Mouse (Mus musculus) left cerebral cortex, postnatal 36 days (tissue): ENCODE data around the gene Ecd. TPM values are rescaled to one million over a fixed set of nuclear protein-coding genes. Genes with fewer than 3 reads are reported as not detected.

Experiments
- DNase-seq, 2 experiments: peaks; one replicate each; pipeline ENCODE4 v3.0.0; 2021 to 2022; ENCODE audit warnings: low spot score in 2 of 2, mixed read lengths in 1 of 2
- intact Hi-C: fragments of 180-260 bp; cut with DNase I; formaldehyde crosslinking; loops from one replicate; pipeline ENCODE4 v1.15.1; 2025
- total RNA-seq, 2 experiments: library from RNA; stranded (reverse); gene quantifications; 2 replicates each; pipeline ENCODE4 v1.2.3; 2021

Ecd gene
- 10 to 100 TPM; 37.1 to 41.9 TPM for total RNA-seq

DNA sequence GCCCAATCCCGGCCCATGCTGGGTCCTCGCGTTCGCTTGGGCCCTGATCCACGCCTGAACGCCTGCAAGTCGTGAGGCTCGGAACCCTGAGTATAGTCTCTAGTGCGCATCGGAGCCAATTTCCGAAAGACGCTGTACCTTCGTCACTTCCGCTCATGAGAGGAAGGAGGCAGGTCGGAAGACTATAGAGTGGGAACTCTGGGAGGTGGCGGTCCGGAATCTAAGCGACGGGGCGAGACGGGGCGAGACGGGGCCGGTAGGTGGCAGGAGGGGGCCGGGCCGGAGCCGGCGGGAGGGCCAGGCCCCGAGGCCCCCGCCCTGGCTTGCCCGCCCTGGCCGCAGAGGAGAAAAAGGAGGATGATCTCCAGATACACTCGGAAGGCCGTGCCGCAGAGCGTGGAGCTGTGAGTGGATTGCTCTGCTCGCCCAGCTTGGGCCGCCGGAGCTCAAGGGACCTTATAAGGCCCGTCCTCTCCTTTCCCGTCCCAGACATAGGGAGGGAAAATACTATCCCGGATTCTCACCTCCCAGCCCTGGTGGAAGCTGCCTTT lies at the start of gene Ecd, which contains the start of gene Fam149b:
TSS of gene Ecd (minus strand) at position 131 of the 551 bp plus-strand sequence.
TSS of gene Fam149b (plus strand) at position 172 of the 551 bp plus-strand sequence.
- peak; percentile 91 to 92 for DNase-seq
- intact Hi-C loops, result no loop called here

DNA sequence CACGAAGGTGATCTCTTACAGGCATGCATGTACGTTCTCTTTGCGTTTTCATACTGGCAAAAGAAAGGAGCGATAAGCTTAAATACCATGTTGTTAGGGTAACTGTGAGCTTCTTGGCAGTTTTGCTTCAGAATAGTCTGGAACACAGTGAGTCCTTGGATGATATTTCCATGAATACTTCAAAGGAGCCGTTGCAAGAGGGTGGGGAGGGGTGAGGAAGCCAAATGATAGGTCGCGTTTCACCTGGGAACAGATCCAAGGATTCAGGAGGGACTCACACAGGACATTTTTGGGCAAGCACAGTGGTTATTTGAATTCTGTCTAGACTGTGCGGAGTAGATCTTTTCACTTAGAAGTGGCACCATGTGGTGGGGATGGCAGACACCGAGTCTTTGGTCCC lies 49.3 kb upstream of the Ecd start:
- intact Hi-C loops, result loop anchor here (10.0 kb wide), 2 partner anchors 148 to 268 kb away; partner anchors contain the start of genes Ppp3cb and Synpo2l

DNA sequence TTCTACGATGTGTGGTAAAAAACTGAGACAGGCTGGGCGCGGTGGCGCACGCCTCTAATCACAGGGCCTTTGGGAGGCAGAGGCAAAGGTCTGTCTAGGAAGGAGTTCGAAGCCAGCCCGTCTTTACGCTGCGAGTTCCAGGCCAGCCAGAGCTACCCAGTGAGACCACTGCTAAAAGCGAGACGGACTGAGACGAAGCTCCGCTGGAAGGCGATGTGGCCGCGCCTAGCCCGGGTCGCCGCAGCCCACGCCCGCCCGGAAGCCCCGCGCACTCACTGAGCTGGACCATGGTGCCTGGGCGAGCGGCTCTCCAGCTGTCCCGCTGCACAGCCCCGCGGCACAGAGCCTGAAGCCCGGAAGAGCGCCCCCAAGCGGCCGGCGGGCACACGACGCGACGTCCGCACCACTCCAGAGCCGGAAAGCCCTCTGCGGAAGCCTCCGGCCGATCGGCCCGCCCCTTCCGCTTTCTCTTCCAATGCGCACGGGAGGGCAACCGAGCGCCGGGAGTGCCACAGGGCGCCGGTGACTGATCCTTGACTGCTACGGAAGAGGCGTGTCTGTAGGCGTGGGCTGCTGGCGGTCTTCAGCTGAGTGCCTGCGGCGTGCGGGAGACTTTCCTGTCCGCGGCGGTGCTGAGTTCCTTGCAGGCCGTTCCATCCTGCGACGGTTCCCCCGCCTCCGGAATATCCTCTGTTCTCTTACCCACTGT lies 45.4 kb upstream of the Ecd start, which contains the start of gene Mrps16:
TSS of gene Mrps16 (minus strand) at position 430 of the 709 bp plus-strand sequence.
- intact Hi-C loops, result loop anchor here (10.0 kb wide), 2 partner anchors 151 to 271 kb away; partner anchors contain the start of genes Ppp3cb and Synpo2l
- peak; percentile 94 to 95 for DNase-seq

More for the DNA sequence above, 49.3 kb upstream of the Ecd start:
- DNase-seq, result no peak

DNA sequence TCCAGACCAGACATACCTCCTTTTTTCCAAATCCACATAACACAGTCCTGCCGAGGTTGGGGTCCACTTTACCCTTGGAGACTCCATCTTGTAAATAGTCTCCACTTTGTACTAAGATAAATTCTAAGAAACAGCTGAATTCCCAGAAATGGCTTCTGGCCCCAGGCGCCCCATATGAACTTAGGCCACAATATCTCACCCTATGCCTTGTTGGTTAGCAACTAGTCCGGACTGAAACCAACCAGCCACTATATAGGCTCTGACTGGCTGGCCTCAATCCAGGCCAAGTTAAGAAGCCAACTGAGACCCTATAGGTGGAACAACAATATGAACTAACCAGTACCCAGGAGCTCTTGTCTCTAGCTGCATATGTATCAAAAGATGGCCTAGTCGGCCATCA lies 44.4 kb upstream of the Ecd start:
- intact Hi-C loops, result loop anchor here (10.0 kb wide), 2 partner anchors 152 to 272 kb away; partner anchors contain the start of genes Ppp3cb and Synpo2l
- no peak for DNase-seq

DNA sequence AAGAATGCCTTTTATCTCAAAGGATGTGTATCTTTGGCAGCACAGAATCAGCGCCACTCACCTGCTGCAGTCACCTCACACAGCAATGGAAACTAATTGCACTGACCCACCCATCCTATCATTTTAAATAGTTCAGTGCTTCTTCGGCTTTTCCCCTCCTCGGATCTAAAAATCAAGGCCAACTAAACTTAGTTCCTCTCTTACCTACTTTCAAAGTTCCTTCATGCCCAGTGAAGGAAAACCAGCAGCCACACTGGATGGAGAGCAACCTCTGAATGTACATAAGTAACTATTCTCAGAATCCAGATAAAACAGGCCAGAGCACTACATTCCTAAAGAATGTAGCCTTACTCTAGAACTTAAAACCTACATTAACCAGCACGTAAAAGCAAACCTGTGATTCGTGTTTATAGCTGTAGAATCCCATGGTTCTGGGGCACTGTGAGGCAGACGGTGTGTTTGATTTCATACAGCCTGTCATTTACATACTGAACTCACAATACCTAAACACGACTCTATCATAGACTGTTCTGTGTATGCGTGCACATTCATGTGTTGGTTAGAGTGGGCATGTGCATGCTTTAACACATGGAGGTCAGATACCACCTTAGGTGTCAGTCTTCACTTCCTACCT lies 41.6 kb upstream of the Ecd start:
- intact Hi-C loops, result loop anchor here (10.0 kb wide), 2 partner anchors 155 to 275 kb away; partner anchors contain the start of genes Ppp3cb and Synpo2l
- no peak for DNase-seq

DNA sequence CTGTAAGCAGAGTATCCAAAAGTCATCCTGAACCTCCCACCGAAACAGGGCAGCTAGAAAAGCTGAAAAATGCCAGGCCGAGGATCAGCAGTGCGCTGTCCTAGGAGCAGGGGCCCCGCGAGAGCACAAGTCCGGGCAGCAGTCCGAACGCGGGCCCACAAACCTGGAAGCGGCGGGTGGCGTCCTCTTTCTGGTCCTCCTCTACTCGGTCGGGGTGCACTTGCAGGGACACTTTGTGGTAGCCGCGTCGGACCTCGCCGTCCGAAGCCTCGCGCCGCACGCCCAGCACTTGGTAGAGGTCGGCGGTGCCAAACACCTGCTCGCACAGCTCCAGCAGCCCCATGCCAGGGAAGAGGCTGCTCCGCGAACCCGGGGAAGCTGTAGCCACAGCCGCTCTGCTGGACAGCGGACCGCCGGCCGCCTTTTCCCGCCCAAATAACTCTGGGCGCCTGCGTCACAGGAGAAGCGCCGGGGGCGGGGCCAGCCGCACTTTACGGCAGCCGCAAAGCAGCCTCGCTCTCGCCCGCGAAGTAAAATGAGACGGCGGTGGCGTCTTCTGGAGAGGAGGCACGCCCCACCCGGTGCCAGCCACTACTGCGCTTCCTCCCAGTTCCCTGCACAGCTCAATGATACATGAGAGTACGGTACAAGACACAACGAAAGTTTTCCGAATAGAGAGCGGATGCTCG lies 40.7 kb upstream of the Ecd start, which contains the start of gene Dnajc9:
TSS of gene Dnajc9 (minus strand) at position 470 of the 689 bp plus-strand sequence.
- intact Hi-C loops, result no loop called here
- DNase-seq, result peak; percentile 93 to 94

DNA sequence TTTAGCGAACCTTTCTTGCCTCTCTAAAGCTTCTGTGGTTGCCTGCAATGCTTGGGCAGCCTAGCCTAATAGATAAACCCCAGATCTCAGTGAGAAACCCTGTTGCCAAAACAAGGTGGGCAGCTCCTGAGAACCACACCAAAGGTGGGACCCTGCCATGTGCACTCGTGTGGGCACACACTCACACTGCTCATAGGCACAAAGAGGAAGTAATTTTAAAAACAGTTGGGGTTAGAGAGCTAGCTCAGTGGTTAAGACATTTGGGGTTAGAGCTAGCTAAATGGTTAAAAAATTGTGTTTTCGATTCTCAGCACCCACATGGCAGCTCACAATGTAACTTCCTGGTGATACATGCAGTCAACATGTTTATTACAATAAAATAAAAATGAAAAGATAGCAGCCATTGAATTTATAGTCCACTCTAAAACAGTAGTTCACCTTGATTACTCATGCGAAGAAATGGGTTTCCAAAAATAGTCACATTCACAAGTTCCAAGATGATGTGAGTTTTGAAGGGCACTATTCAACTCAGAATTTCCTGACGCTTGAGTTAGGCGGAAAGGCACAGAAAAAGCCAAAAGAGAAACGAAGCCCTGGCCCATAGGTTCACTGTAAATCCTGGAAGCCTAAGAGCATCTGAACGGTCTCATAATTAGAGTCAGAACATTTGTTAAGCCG lies 32.0 kb upstream of the Ecd start:
- DNase-seq, result no peak
- intact Hi-C loops, result no loop called here

DNA sequence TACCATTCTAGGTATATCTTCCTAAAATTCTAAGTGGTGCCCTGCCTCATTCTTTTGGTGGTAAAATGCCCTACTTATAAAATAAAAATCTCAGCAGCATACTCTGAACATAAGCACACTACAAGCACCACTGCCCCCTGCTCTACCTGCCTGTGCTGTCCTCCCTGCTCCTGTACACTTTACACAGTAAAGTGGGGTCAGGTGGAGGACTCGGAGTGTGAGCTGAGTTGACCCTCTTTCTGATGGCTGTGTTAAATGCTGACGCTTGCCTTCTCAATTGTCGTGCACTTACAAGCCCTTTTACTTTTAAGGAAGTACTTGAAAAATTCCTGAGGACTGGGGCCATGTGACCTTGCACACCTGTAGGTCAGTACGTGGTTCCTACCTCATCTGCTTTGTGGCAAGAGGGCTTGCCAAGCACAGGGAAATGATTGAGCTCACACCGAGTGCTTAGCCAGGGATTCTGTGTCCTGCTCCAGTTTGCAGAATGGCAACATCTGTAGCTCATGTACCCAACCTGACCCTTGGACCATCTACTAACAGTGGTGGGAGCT lies 31.2 kb upstream of the Ecd start:
- intact Hi-C loops, result no loop called here
- no peak for DNase-seq

DNA sequence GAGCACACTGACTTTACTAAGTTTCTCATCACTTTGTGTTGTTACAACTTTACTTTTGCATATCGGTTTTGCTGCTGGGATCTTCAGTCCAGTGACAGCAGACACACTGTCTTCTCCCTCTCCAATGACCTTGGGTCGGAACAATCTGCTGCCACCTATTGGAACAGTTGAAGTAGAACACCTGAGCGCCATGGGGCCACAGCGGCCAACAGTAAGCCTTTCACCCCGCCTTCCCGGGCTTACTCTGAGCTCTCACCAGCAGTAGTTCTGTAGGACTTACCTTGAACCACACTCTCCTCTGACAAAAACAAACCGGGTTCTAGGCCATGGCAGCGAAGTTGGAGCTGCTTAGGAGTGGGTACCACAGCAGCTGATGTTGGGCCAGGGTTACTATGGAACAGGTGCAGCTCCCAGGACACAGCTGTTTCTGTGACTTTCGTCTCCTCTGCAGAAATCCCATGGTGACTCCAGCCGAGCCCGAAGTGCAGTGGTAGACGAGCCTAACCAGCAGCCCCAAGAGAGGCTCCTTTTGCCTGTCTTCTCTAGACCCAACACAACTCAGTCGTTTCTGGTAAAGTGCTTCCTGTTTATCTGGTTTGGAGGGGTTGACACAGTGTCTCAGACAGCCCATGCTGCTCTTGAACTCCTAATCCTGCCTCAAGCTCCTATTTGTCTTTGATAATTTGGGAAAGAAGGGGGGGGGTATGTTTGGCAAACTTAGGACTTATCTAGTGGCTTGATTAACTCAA lies 30.6 kb upstream of the Ecd start:
- no peak for DNase-seq
- intact Hi-C loops, result no loop called here

DNA sequence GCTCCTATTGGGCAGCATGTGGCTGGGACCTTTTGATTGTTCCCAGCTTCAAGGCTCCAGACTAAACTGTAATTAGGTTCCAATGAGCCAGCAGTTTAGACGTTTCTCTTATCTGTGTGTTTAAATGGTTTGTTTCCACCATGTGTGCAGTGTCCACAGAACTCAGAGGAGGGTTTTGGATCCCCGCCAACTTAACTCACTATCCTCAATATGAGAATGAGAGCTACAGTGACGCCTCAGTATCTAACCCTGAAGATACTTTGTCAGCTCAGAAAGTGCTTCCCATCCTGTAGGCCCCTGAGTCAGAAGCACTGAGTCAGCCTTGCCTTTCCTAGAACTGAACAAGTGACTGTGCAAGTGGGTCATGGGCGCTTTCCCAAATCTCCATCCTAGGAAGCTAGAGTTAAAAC lies 29.2 kb upstream of the Ecd start:
- no peak for DNase-seq
- intact Hi-C loops, result no loop called here

DNA sequence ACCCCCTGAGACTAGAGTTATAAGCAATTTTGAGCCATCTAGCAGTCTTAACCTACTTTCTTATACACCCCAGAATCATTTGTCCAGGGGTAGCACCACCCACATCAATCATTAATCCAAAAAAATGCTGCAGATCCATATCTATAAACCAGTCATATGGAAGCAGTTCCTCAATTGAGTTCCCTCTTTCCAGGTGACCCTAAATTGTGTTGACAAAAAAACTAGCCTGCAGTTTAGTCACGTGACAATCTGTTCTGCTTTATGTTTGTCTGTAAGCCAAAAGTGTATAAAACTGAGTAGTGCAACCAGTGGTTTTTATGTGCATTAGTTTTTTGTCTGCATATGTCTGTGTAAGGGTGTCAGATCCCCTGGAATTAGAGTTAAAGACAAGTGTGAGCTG lies 23.9 kb upstream of the Ecd start:
- DNase-seq, result no peak
- intact Hi-C loops, result no loop called here

DNA sequence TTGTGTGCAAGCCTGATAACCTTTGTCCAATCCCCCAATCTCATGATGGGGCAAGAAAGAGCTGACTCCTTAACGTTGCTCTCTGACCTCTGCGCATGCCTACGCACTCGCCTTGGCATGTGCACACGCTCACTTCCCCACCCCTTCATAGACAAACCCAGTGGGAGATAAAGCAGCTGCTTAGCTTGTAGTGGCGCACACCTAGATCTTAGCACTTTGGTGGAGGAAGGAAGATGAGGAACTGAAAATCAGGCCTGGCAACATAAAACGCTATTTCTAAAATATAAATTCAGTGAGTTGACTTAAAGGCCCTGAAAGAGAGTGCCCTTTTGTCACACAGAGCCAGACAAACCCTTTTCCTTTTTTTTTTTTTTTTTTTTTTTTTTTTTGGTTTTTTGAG lies 22.9 kb upstream of the Ecd start:
- intact Hi-C loops, result no loop called here
- no peak for DNase-seq

DNA sequence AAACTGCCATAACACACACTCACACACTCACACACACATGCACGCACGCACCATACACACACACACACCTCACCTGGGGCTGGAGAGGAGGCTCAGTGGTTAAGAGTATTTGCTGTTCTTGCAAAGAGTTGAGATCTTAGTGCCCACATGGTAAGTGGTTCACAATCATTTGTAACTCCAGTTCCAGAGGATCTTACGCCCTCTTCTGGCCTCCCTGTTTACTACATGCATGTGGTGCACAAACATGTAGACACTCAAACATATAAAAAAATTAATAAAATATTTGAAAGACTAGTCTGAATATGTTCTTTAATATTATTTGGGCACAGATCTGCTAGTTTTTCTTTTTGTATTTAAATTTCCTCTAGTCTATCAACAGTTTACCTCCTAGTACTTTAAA lies 20.4 kb upstream of the Ecd start:
- intact Hi-C loops, result no loop called here
- DNase-seq, result no peak

DNA sequence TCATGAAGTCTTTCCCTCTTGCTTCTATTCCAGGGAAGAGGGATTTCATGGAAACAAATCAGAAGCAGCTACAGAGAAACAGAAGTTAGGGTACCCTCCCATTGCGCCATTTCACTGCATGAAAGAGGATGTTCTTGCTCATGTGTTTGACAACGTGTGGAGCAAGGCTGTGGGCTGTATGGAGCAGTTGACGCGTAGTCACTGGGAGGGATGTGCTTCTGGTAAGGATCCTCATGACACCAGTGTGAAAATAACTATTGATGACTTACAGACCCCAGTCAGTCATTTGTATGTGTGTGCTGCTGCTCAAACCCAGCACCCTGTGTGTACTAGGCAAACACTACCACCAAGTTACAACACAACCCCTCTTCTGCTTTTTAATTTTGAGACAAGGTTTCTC lies 15.3 kb upstream of the Ecd start:
- intact Hi-C loops, result no loop called here
- DNase-seq, result no peak

DNA sequence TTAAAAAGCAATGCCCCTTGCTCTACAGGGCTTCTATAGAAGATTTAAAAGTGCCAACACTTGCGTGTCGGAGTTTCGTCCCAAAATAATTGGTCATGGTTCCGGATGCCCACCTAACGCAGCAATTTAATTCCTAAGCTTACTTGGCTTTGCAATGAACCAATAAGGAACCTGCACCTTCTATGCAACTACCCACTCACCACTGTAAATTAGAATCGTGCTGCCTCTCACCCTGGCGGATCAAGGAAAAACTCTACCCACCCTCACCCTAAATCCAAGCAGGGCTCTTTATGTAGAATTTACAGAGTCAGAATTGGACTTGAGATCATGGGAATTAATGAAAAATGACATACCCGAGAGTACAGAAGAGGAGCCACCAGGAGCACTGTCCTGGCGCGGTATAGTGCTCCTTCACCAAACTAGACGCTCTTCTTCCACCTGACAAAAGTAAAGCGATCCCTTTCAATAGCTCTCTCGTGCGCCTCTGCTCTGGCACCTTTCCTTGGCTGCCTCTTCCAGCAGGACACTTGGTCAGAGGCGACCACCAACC lies 405 bp downstream of the Ecd start:
- DNase-seq, result no peak
- intact Hi-C loops, result no loop called here

DNA sequence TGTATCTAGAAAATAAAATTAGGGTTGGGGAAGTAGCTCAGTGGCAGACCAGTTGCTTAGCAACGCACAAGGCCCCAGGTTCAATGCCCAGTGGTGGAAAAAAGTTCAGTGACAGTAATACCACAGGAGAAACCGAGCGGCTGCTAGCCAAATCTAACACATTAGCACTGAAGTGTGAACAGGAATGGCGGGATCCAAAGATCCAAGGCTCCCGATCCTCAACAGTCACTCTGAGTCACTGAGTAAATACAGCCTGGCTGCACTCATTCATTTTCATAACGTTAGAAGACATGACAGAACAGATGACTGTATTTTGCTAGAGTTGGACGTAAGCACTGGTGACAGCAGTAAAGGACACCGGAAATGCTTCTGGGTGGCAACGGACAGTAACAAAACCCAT lies 2.0 kb downstream of the Ecd start:
- DNase-seq, result no peak
- intact Hi-C loops, result no loop called here

DNA sequence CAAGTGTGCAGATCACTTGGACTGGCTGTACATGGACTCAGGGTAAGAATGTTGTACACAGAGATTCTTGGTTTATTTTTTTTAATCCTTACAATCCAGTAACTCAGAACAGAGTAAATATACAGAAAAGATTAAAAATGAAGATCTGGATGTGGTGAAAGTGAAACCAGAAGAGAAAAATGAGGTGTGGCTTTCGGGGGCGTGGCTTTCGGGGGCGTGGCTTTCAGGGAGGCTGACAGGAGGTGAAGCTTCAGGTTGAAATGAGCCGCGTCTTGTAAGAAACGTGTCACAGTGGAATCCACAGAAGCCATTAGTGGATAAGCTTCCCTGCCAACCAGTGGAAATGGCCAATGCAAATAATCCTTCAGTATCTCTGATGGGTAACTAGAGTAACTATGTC lies 7.1 kb downstream of the Ecd start:
- intact Hi-C loops, result no loop called here

DNA sequence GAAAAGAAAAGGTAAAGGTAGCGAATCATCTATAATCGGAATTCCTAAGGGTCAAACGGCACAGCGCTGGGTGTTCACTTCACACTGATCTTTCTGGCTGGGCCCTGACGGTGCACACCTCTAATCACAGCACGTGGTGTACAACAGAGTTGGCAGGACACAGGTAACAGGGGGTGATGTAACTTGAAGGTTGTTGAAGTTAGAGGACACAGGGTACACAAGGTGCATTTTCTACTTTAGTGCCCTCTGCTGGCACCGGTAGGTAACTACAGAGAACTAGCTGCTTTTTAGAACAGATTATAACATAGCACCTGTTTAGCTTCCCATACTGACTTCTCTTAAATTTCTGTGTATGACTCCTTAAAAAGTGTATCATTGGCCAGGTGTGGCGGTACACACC lies 7.8 kb downstream of the Ecd start:
- DNase-seq, result no peak
- intact Hi-C loops, result no loop called here

More for the DNA sequence above, 7.1 kb downstream of the Ecd start:
- no peak for DNase-seq
